Mouse (Mus musculus) intestine, embryonic 16.5 days (tissue): ENCODE data around the gene Rgs11. TPM values are rescaled to one million over a fixed set of nuclear protein-coding genes. Genes with fewer than 3 reads are reported as not detected.
A peak's percentile ranks its signal among the peaks of the same experiment; 100 is the strongest.
"Not testable (repeated sequence)": the region's sequence is repeated elsewhere in the genome, so short reads cannot be mapped to it uniquely, and the experiment has no call there.

Experiments
- ATAC-seq: fragments of 200-750 bp; cut with Nextera tagmentation; 2 replicates; pipeline ENCODE4 v1.8.0; 2017; ENCODE audit warnings: moderate TSS enrichment, moderate library complexity
- H3K27ac ChIP-seq: fragments of 300-500 bp; sonication (generic); 2 replicates; pipeline ENCODE4 v1.5.1; 2014; ENCODE audit warnings: mild to moderate bottlenecking, low read length
- H3K27me3 ChIP-seq: fragments of 300-500 bp; sonication (generic); replicated peaks from 2 replicates; pipeline ENCODE4 v1.6.1; 2014; ENCODE audit warnings: low read length, control low read depth, mixed read lengths; ENCODE audit not compliant: control insufficient read depth, insufficient read depth
- H3K36me3 ChIP-seq: fragments of 300-500 bp; sonication (generic); 2 replicates; pipeline ENCODE4 v1.6.1; 2014; ENCODE audit warnings: low read length, control low read depth; ENCODE audit not compliant: control insufficient read depth, insufficient read depth
- H3K4me1 ChIP-seq: fragments of 300-500 bp; sonication (generic); 2 replicates; pipeline ENCODE4 v1.6.1; 2014; ENCODE audit warnings: low read length, control low read depth, mixed read lengths; ENCODE audit not compliant: control insufficient read depth, insufficient read depth
- H3K4me2 ChIP-seq: fragments of 300-500 bp; sonication (generic); 2 replicates; pipeline ENCODE4 v1.6.1; 2014; ENCODE audit warnings: low read depth, low read length, control low read depth
- H3K4me3 ChIP-seq: fragments of 300-500 bp; sonication (generic); 2 replicates; pipeline ENCODE4 v1.5.1; 2014; ENCODE audit warnings: mild to moderate bottlenecking, low read length
- H3K9ac ChIP-seq: fragments of 300-500 bp; sonication (generic); 2 replicates; pipeline ENCODE4 v1.6.1; 2014; ENCODE audit warnings: low read depth, low read length
- H3K9me3 ChIP-seq: fragments of 300-500 bp; sonication (generic); 2 replicates; pipeline ENCODE4 v1.6.1; 2016; ENCODE audit warnings: low read length, control low read depth; ENCODE audit not compliant: control insufficient read depth
- WGBS: fragments of 180-500 bp; shearing (Covaris S2); extraction: QIAGEN DNeasy Blood & Tissue Kit; methylation state at CpG from one replicate; pipeline ENCODE4 v1.1.7; 2014; 5-methylcytosine and 5-hydroxymethylcytosine counted together
- polyA plus RNA-seq: library from polyadenylated mRNA; unstranded; fragments of >200 nt; fragmentation: Nextera tagmentation; extraction: Ambion mirVana; gene quantifications from 2 replicates; pipeline ENCODE4 v1.2.1, GENCODE M21; 2015

Rgs11 gene
- polyA plus RNA-seq: 13.4 and 15.2 TPM in 2 replicates

- Histone ChIP-seq H3K9me3 (no peaks in the 10 kb centered on the region), H3K36me3 (peaks cover 2% of the 10 kb centered on the region; the same call in 1 of the 2 replicates), H3K4me3 (peak within 1 kb of the TSS; percentile 58), H3K4me1 (peaks cover 15% of the 10 kb centered on the region), H3K27ac (no peak within 1 kb of the TSS), H3K27me3 (peaks cover 16% of the 10 kb centered on the region; the same call in 1 of the 2 replicates), H3K9ac (peak within 1 kb of the TSS; percentile 61), H3K4me2 (peak within 1 kb of the TSS; percentile 94)
- ATAC-seq: peak; percentile 35; the same call in 1 of the 2 replicates
- WGBS: 2% methylated on average over 22 of the region's 22 CpGs
Measured at GRCm38 (mm10) chr17:26202737-26203136, at the start of gene Rgs11. Rgs11 (plus strand) TSS chr17:26202951.

- no peaks in the 10 kb centered on the region for H3K27me3 ChIP-seq
- H3K4me3 ChIP-seq: no peak overlapping the region
- H3K9me3 ChIP-seq: no peaks in the 10 kb centered on the region
- 88% methylated on average over 1 of the region's 1 CpGs for WGBS
- no peak for ATAC-seq
- H3K36me3 ChIP-seq: no peaks in the 10 kb centered on the region
- no peak overlapping the region for H3K9ac ChIP-seq
- no peak overlapping the region for H3K27ac ChIP-seq
- H3K4me2 ChIP-seq: no peak overlapping the region
- peaks cover 3% of the 10 kb centered on the region; the same call in 1 of the 2 replicates for H3K4me1 ChIP-seq
Measured at GRCm38 (mm10) chr17:26162736-26163135, 40.0 kb upstream of the Rgs11 start.

GRCm38 (mm10) chr17:26168039-26168438 is 34.7 kb upstream of the Rgs11 start:
- H3K4me1 ChIP-seq: no peaks in the 10 kb centered on the region
- H3K27me3 ChIP-seq: no peaks in the 10 kb centered on the region
- ATAC-seq: 0 out of 2 replicates have a peak, but pooled peaks have one; percentile 33
- H3K27ac ChIP-seq: no peak overlapping the region
- H3K4me3 ChIP-seq: no peak overlapping the region
- H3K36me3 ChIP-seq: peaks cover 4% of the 10 kb centered on the region; the same call in 1 of the 2 replicates
- H3K9ac ChIP-seq: no peak overlapping the region
- H3K4me2 ChIP-seq: no peak overlapping the region
- WGBS: 77% methylated on average over 2 of the region's 2 CpGs
- no peaks in the 10 kb centered on the region for H3K9me3 ChIP-seq

- H3K4me3 ChIP-seq, H3K36me3 ChIP-seq, H3K9ac ChIP-seq, H3K4me1 ChIP-seq, H3K27ac ChIP-seq, H3K27me3 ChIP-seq, ATAC-seq, H3K4me2 ChIP-seq, H3K9me3 ChIP-seq: not testable (repeated sequence)
- WGBS: 80% methylated on average over 2 of the region's 2 CpGs
Measured at GRCm38 (mm10) chr17:26175248-26175647, 27.5 kb upstream of the Rgs11 start.

- no peaks in the 10 kb centered on the region for H3K9me3 ChIP-seq
- no peak for ATAC-seq
Measured at GRCm38 (mm10) chr17:26178611-26179010, 24.1 kb upstream of the Rgs11 start.

GRCm38 (mm10) chr17:26181179-26181578 is 21.6 kb upstream of the Rgs11 start:
- Histone ChIP-seq H3K27me3 (no peaks in the 10 kb centered on the region), H3K9me3 (no peaks in the 10 kb centered on the region), H3K4me2 (no peak overlapping the region), H3K27ac (no peak overlapping the region), H3K9ac (no peak overlapping the region), H3K4me3 (no peak overlapping the region), H3K36me3 (peaks cover 20% of the 10 kb centered on the region), H3K4me1 (no peaks in the 10 kb centered on the region)
- 94% methylated on average over 3 of the region's 3 CpGs for WGBS
- ATAC-seq: no peak

More at GRCm38 (mm10) chr17:26178611-26179010, 24.1 kb upstream of the Rgs11 start:
- Histone ChIP-seq H3K4me3 (no peak overlapping the region), H3K4me2 (no peak overlapping the region), H3K27me3 (no peaks in the 10 kb centered on the region), H3K9ac (no peak overlapping the region), H3K4me1 (no peaks in the 10 kb centered on the region), H3K27ac (no peak overlapping the region), H3K36me3 (peaks cover 13% of the 10 kb centered on the region; the same call in 1 of the 2 replicates)

GRCm38 (mm10) chr17:26187592-26187991 is 15.2 kb upstream of the Rgs11 start:
- no peak for ATAC-seq
- H3K27ac ChIP-seq: no peak overlapping the region
- no peak overlapping the region for H3K4me3 ChIP-seq
- H3K36me3 ChIP-seq: peaks cover 39% of the 10 kb centered on the region
- H3K27me3 ChIP-seq: no peaks in the 10 kb centered on the region
- WGBS: 97% methylated on average over 5 of the region's 5 CpGs
- no peak overlapping the region for H3K9ac ChIP-seq
- H3K9me3 ChIP-seq: no peaks in the 10 kb centered on the region
- H3K4me2 ChIP-seq: no peak overlapping the region
- H3K4me1 ChIP-seq: no peaks in the 10 kb centered on the region

- no peak overlapping the region for H3K4me2 ChIP-seq
- no peak for ATAC-seq
- no peaks in the 10 kb centered on the region for H3K9me3 ChIP-seq
- no peaks in the 10 kb centered on the region for H3K27me3 ChIP-seq
- peaks cover 37% of the 10 kb centered on the region for H3K36me3 ChIP-seq
- H3K9ac ChIP-seq: no peak overlapping the region
- 93% methylated on average over 11 of the region's 11 CpGs for WGBS
- no peak overlapping the region for H3K27ac ChIP-seq
- H3K4me3 ChIP-seq: no peak overlapping the region
- no peaks in the 10 kb centered on the region for H3K4me1 ChIP-seq
Measured at GRCm38 (mm10) chr17:26188091-26188805, 14.5 kb upstream of the Rgs11 start.

GRCm38 (mm10) chr17:26191486-26191885 is 11.3 kb upstream of the Rgs11 start:
- not testable (repeated sequence) for H3K9me3 ChIP-seq, H3K27ac ChIP-seq, H3K27me3 ChIP-seq, H3K4me3 ChIP-seq, H3K9ac ChIP-seq, H3K4me1 ChIP-seq, ATAC-seq, H3K4me2 ChIP-seq
- H3K36me3 ChIP-seq: peaks cover 27% of the 10 kb centered on the region
- 89% methylated on average over 7 of the region's 7 CpGs for WGBS
